Mouse (Mus musculus) heart, adult 2 months (tissue): ENCODE results near the gene Rsph3b. TPM values are rescaled to one million over a fixed set of nuclear protein-coding genes. Genes with fewer than 3 reads are reported as not detected.

ENCODE experiments used
- DNase-seq, 2 experiments: peaks; one replicate each; pipeline ENCODE4 v3.0.0; 2021
- H3K27ac ChIP-seq: fragments of 200-600 bp; 2 replicates; pipeline ENCODE4 v1.8.1; 2022
- H3K27me3 ChIP-seq: fragments of 200-500 bp; 2 replicates; pipeline ENCODE4 v1.6.1; 2012; ENCODE audit warnings: mild to moderate bottlenecking, low read length, inconsistent platforms, mixed read lengths; ENCODE audit not compliant: control insufficient read depth, insufficient read depth
- H3K36me3 ChIP-seq: fragments of 200-500 bp; 2 replicates; pipeline ENCODE4 v1.6.1; 2012; ENCODE audit warnings: low read length, inconsistent platforms; ENCODE audit not compliant: control insufficient read depth, insufficient read depth
- H3K4me1 ChIP-seq: fragments of 200-500 bp; 2 replicates; pipeline ENCODE4 v1.6.1; 2011; ENCODE audit warnings: low read length; ENCODE audit not compliant: control insufficient read depth, insufficient read depth
- H3K4me3 ChIP-seq: fragments of 200-600 bp; 2 replicates; pipeline ENCODE4 v1.8.1; 2022
- H3K79me2 ChIP-seq: fragments of 200-500 bp; replicated peaks from 2 replicates; pipeline ENCODE4 v1.6.1; 2012; ENCODE audit warnings: mild to moderate bottlenecking, inconsistent platforms, low read length, moderate library complexity, mixed read lengths; ENCODE audit not compliant: control insufficient read depth, insufficient read depth
- H3K9ac ChIP-seq: fragments of 200-500 bp; 2 replicates; pipeline ENCODE4 v1.6.1; 2012; ENCODE audit warnings: low read depth, mild to moderate bottlenecking, control low read depth, inconsistent platforms, low read length, mixed read lengths
- CTCF ChIP-seq: fragments of 200-600 bp; IDR thresholded peaks from 2 replicates; pipeline ENCODE4 v1.8.1; 2022; ENCODE audit warnings: antibody characterized with exemption, mild to moderate bottlenecking, moderate library complexity
- EP300 ChIP-seq: fragments of 200-500 bp; IDR thresholded peaks from 2 replicates; pipeline ENCODE4 v1.6.1; 2011; ENCODE audit warnings: low read depth, low read length, control low read depth; ENCODE audit not compliant: insufficient read depth
- POLR2A ChIP-seq: fragments of 200-500 bp; IDR thresholded peaks from 2 replicates; pipeline ENCODE4 v1.6.1; 2011; ENCODE audit warnings: mild to moderate bottlenecking, low read depth, low read length, control low read depth; ENCODE audit not compliant: insufficient read depth
- WGBS: fragments of 180-500 bp; shearing (Covaris S2); methylation state at CpG from one replicate; pipeline ENCODE4 v1.1.7; 2018; 5-methylcytosine and 5-hydroxymethylcytosine counted together
- intact Hi-C: fragments of 180-260 bp; cut with DNase I; formaldehyde crosslinking; loops from one replicate; pipeline ENCODE4 v1.15.1; 2025
- polyA plus RNA-seq: library from polyadenylated mRNA; depleted of rRNA; stranded (reverse); fragments of >200 nt; gene quantifications from 2 replicates; pipeline ENCODE4 v1.2.3, GENCODE M21; 2012
- total RNA-seq, 2 experiments: library from RNA; stranded (reverse); gene quantifications; 2 replicates each; pipeline ENCODE4 v1.2.3; 2021

The Rsph3b gene
- total and polyA plus RNA-seq, 3 experiments, result 38.0 to 56.9 (median 47.1) TPM

- no peak for DNase-seq
- H3K27ac ChIP-seq, result no peak overlapping the region
- no peaks in the 10 kb centered on the region for H3K4me1 ChIP-seq
- no peak overlapping the region for H3K9ac ChIP-seq
- H3K4me3 ChIP-seq, result no peak overlapping the region
- TF ChIP-seq CTCF, result no peak
- TF ChIP-seq EP300, result no peak
- no peak for TF ChIP-seq POLR2A
- no peaks in the 10 kb centered on the region for H3K79me2 ChIP-seq
- no peaks in the 10 kb centered on the region for H3K36me3 ChIP-seq
- no peaks in the 10 kb centered on the region for H3K27me3 ChIP-seq
- intact Hi-C loops, result no loop called here
Measured at GRCm38 (mm10) chr17:6868810-6869209, 79.7 kb downstream of the Rsph3b start.

- no peaks in the 10 kb centered on the region for H3K36me3 ChIP-seq
- 30% methylated on average over 7 of the region's 7 CpGs for WGBS
- TF ChIP-seq EP300 (no peak), CTCF (no peak), POLR2A (no peak)
- no peak overlapping the region for H3K27ac ChIP-seq
- H3K27me3 ChIP-seq, result no peaks in the 10 kb centered on the region
- no peaks in the 10 kb centered on the region for H3K79me2 ChIP-seq
- no peak for DNase-seq
- intact Hi-C loops, result no loop called here
- no peak overlapping the region for H3K9ac ChIP-seq
- H3K4me1 ChIP-seq, result no peaks in the 10 kb centered on the region
- H3K4me3 ChIP-seq, result no peak overlapping the region
Measured at GRCm38 (mm10) chr17:6867740-6868139, 80.7 kb downstream of the Rsph3b start.

GRCm38 (mm10) chr17:6866576-6866975, 81.9 kb downstream of the Rsph3b start:
- no peaks in the 10 kb centered on the region for H3K27me3 ChIP-seq
- 75% methylated on average over 1 of the region's 1 CpGs for WGBS
- H3K9ac ChIP-seq, result no peak overlapping the region
- H3K27ac ChIP-seq, result no peak overlapping the region
- no peaks in the 10 kb centered on the region for H3K79me2 ChIP-seq
- H3K36me3 ChIP-seq, result no peaks in the 10 kb centered on the region
- H3K4me1 ChIP-seq, result no peaks in the 10 kb centered on the region
- intact Hi-C loops, result no loop called here
- DNase-seq, result no peak
- no peak for TF ChIP-seq EP300
- no peak for TF ChIP-seq POLR2A
- H3K4me3 ChIP-seq, result no peak overlapping the region

GRCm38 (mm10) chr17:6865580-6865979, 82.9 kb downstream of the Rsph3b start:
- Histone ChIP-seq H3K4me1 (no peaks in the 10 kb centered on the region), H3K79me2 (no peaks in the 10 kb centered on the region), H3K4me3 (no peak overlapping the region), H3K9ac (no peak overlapping the region), H3K36me3 (no peaks in the 10 kb centered on the region), H3K27me3 (no peaks in the 10 kb centered on the region), H3K27ac (no peak overlapping the region)
- 61% methylated on average over 5 of the region's 5 CpGs for WGBS
- intact Hi-C loops, result no loop called here
- TF ChIP-seq CTCF (no peak), POLR2A (no peak), EP300 (no peak)
- DNase-seq, result no peak

- H3K4me1 ChIP-seq, result no peaks in the 10 kb centered on the region
- 60% methylated on average over 13 of the region's 13 CpGs for WGBS
- no peaks in the 10 kb centered on the region for H3K79me2 ChIP-seq
- intact Hi-C loops, result no loop called here
- no peak overlapping the region for H3K9ac ChIP-seq
- H3K36me3 ChIP-seq, result no peaks in the 10 kb centered on the region
- no peak overlapping the region for H3K27ac ChIP-seq
- TF ChIP-seq CTCF (no peak), EP300 (no peak), POLR2A (no peak)
- H3K4me3 ChIP-seq, result no peak overlapping the region
- no peaks in the 10 kb centered on the region for H3K27me3 ChIP-seq
- no peak for DNase-seq
Measured at GRCm38 (mm10) chr17:6864869-6865268, 83.6 kb downstream of the Rsph3b start.

GRCm38 (mm10) chr17:6863521-6863920, 85.0 kb downstream of the Rsph3b start:
- intact Hi-C loops, result no loop called here
- Histone ChIP-seq H3K27ac (peak overlapping the region; percentile 20; the same call in 1 of the 2 replicates), H3K27me3 (no peaks in the 10 kb centered on the region), H3K79me2 (no peaks in the 10 kb centered on the region), H3K4me3 (no peak overlapping the region), H3K36me3 (no peaks in the 10 kb centered on the region), H3K9ac (no peak overlapping the region), H3K4me1 (no peaks in the 10 kb centered on the region)
- peak; percentile 48 to 50 for DNase-seq
- TF ChIP-seq EP300 (no peak), POLR2A (no peak), CTCF (no peak)
- WGBS, result 66% methylated on average over 6 of the region's 6 CpGs
